Mouse (Mus musculus) stomach, embryonic 14.5 days (tissue): ENCODE data around the gene Ccl24. TPM values are rescaled to one million over a fixed set of nuclear protein-coding genes. Genes with fewer than 3 reads are reported as not detected.
"Not testable (repeated sequence)": the region's sequence is repeated elsewhere in the genome, so short reads cannot be mapped to it uniquely, and the experiment has no call there.

ENCODE experiments used
- ATAC-seq: fragments of 200-750 bp; cut with Nextera tagmentation; 2 replicates; pipeline ENCODE4 v1.8.0; 2017; ENCODE audit warnings: low read depth, moderate TSS enrichment; ENCODE audit not compliant: insufficient number of reproducible peaks, insufficient read depth, low FRiP score
- H3K27ac ChIP-seq: fragments of 300-500 bp; sonication (generic); 2 replicates; pipeline ENCODE4 v1.5.1; 2014; ENCODE audit warnings: mild to moderate bottlenecking, low read length, moderate library complexity, mixed read lengths
- H3K27me3 ChIP-seq: fragments of 300-500 bp; sonication (generic); 2 replicates; pipeline ENCODE4 v1.6.1; 2014; ENCODE audit warnings: low read length, control low read depth, mixed read lengths; ENCODE audit not compliant: control insufficient read depth, insufficient read depth
- H3K36me3 ChIP-seq: fragments of 300-500 bp; sonication (generic); 2 replicates; pipeline ENCODE4 v1.6.1; 2014; ENCODE audit warnings: mild to moderate bottlenecking, control low read depth, low read length, moderate library complexity, mixed read lengths; ENCODE audit not compliant: control insufficient read depth, insufficient read depth
- H3K4me1 ChIP-seq: fragments of 300-500 bp; sonication (generic); 2 replicates; pipeline ENCODE4 v1.6.1; 2014; ENCODE audit warnings: low read length, control low read depth, mixed read lengths; ENCODE audit not compliant: control insufficient read depth, insufficient read depth
- H3K4me2 ChIP-seq: fragments of 300-500 bp; sonication (generic); replicated peaks from 2 replicates; pipeline ENCODE4 v1.6.1; 2014; ENCODE audit warnings: low read depth, low read length, control low read depth
- H3K4me3 ChIP-seq: fragments of 300-500 bp; sonication (generic); 2 replicates; pipeline ENCODE4 v1.5.1; 2014; ENCODE audit warnings: low read depth, low read length, control low read depth
- H3K9ac ChIP-seq: fragments of 300-500 bp; sonication (generic); replicated peaks from 2 replicates; pipeline ENCODE4 v1.6.1; 2014; ENCODE audit warnings: low read depth, mild to moderate bottlenecking, control low read depth, low read length, moderate library complexity, mixed read lengths
- H3K9me3 ChIP-seq: fragments of 300-500 bp; sonication (generic); 2 replicates; pipeline ENCODE4 v1.6.1; 2016; ENCODE audit warnings: low read depth, low read length, control low read depth; ENCODE audit not compliant: control insufficient read depth
- WGBS: fragments of 180-500 bp; shearing (Covaris S2); extraction: QIAGEN DNeasy Blood & Tissue Kit; methylation state at CpG from one replicate; pipeline ENCODE4 v1.1.7; 2014; 5-methylcytosine and 5-hydroxymethylcytosine counted together
- polyA plus RNA-seq: library from polyadenylated mRNA; unstranded; fragments of >200 nt; fragmentation: Nextera tagmentation; extraction: Ambion mirVana; gene quantifications from 2 replicates; pipeline ENCODE4 v1.2.1, GENCODE M21; 2014

The Ccl24 gene
- polyA plus RNA-seq: 1.9 and 3.6 TPM in 2 replicates

DNA sequence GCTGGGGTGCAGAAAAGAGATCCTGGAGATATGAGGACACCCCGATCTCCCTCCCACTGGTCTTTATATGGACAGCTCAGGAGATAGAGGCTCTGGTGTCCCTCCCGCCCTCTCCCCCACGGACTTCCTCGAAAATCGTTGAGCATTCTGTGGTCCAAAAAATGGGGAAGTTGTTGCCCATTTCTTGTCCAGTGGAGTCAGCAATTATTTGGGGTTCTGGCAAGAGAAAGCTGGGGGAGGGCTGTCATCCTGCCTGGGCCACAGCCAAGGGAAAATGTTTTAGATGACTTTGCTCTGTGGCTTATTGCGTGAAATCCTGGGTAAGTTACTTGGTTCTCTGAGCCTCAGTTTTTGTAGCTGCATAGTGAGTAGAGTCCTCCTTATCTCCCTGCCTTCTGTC, at the start of gene Ccl24:
TSS of gene Ccl24 (minus strand) at position 44 of the 400 bp plus-strand sequence.
- no peaks in the 10 kb centered on the region for H3K27me3 ChIP-seq
- H3K9me3 ChIP-seq: no peaks in the 10 kb centered on the region
- 90% methylated on average over 6 of the region's 6 CpGs for WGBS

DNA sequence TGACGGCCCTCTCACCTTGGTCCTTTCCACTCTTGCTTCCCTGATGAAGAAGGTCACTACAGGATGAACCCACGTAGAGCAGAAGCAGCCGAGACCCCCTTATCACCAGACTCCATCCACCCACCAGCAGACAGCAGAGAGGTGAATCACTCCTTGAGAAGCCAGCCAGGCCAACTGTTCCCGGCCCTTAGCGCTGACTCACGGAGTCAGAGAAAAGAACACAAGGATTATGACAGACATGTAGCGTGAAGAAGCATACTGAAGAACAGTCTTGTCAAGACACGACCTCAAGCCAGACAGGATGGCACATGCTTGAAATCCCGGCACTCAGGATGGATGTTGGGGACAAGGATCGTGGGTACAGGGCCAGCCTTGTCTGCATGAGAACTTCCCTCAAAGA, 48.9 kb upstream of the Ccl24 start:
- Histone ChIP-seq H3K36me3 (no peaks in the 10 kb centered on the region), H3K27me3 (no peaks in the 10 kb centered on the region), H3K4me1 (no peaks in the 10 kb centered on the region), H3K4me2 (no peak overlapping the region), H3K27ac (no peak overlapping the region), H3K9me3 (no peaks in the 10 kb centered on the region), H3K4me3 (no peak overlapping the region), H3K9ac (no peak overlapping the region)
- 77% methylated on average over 10 of the region's 10 CpGs for WGBS
- no peak for ATAC-seq

More for the DNA sequence above, at the start of gene Ccl24:
- Histone ChIP-seq H3K27ac (no peak within 1 kb of the TSS), H3K9ac (no peak within 1 kb of the TSS), H3K4me3 (no peak within 1 kb of the TSS), H3K36me3 (no peaks in the 10 kb centered on the region), H3K4me2 (no peak within 1 kb of the TSS), H3K4me1 (no peaks in the 10 kb centered on the region)
- ATAC-seq: no peak

DNA sequence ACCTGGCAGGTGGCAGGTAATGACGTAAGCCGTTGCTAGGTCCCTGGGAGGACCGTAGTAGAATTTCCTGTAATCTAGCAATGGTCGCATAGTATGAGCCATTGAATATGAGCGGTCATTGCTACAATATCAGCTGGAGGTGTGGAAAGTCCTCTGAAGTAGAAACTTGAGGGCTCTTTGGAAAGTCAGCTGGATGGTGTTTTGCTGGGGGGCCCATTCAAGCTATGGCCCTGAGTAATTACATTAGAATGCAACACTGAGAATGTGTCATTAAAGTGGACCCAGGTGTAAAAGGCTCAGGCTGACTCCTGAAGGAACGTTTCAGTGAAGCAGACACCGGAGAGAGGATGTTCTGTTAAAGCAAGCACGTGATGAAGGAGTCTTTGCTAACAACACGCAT, 47.7 kb upstream of the Ccl24 start:
- H3K9me3 ChIP-seq: no peaks in the 10 kb centered on the region
- H3K36me3 ChIP-seq: no peaks in the 10 kb centered on the region
- H3K4me2 ChIP-seq: no peak overlapping the region
- 87% methylated on average over 9 of the region's 9 CpGs for WGBS
- no peak for ATAC-seq
- H3K4me1 ChIP-seq: no peaks in the 10 kb centered on the region
- H3K9ac ChIP-seq: no peak overlapping the region
- no peak overlapping the region for H3K4me3 ChIP-seq
- H3K27ac ChIP-seq: no peak overlapping the region
- no peaks in the 10 kb centered on the region for H3K27me3 ChIP-seq

DNA sequence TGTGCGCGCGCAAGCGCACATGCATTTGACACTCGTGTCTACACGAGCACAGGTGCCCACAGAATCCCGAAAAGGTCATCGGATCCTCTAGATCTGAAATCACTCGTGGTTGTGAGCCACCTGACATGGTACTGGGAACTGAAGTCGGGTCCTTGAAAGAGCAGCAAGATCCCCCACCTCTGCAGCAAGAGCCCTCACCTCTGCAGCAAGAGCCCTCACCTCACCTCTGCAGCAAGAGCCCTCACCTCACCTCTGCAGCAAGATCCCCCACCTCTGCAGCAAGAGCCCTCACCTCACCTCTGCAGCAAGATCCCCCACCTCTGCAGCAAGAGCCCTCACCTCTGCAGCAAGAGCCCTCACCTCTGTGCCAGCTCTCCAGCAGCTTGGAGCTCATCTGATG, 46.9 kb upstream of the Ccl24 start:
- H3K9me3 ChIP-seq, ATAC-seq, H3K9ac ChIP-seq, H3K36me3 ChIP-seq, H3K27ac ChIP-seq, H3K4me1 ChIP-seq, H3K4me3 ChIP-seq, H3K27me3 ChIP-seq, H3K4me2 ChIP-seq: not testable (repeated sequence)
- 85% methylated on average over 10 of the region's 10 CpGs for WGBS

DNA sequence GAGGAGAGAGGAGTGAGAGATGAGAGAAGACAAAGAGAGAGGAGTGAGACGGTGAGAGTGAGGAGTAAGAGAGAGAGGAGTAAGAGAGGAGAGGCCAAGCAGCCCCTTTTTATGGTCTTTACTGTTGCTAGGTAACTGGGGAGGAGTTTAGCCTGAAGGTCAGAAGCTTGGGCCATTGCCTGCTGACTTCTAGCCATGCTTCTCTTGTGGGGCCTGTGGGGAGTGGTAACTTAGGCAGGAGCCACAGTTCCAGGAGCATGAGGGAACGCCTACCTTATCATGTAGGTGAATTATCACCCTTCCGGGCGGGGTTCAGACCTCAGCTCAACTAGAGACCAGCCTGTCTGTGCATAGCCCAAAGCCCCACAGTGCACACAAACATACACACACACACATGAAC, 36.9 kb upstream of the Ccl24 start:
- Histone ChIP-seq H3K27me3 (no peaks in the 10 kb centered on the region), H3K4me1 (no peaks in the 10 kb centered on the region), H3K27ac (no peak overlapping the region), H3K4me3 (no peak overlapping the region), H3K9ac (no peak overlapping the region), H3K9me3 (no peaks in the 10 kb centered on the region), H3K4me2 (no peak overlapping the region), H3K36me3 (no peaks in the 10 kb centered on the region)
- WGBS: 71% methylated on average over 4 of the region's 4 CpGs
- no peak for ATAC-seq

DNA sequence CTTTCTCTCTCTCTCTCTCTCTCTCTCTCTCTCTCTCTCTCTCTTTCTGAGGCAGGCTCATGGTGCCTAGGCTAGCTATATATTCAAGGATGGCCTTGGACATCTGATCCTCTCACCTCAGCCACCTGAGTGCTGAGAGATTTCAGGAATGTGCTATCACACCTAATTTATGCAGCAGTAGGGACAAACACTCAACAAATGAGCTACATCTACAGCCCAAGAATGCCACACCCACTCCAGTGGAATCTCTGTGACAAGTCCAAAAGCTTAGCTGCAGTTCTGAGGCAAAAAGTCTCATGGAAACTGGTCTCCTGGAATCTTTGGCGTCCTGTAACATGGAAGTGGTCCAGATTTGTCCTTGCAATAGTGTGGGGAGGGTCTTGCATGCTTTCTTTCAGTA, 34.7 kb upstream of the Ccl24 start:
- 55% methylated on average over 1 of the region's 1 CpGs for WGBS
- Histone ChIP-seq H3K4me2 (no peak overlapping the region), H3K4me1 (no peaks in the 10 kb centered on the region), H3K36me3 (no peaks in the 10 kb centered on the region), H3K4me3 (no peak overlapping the region), H3K9ac (no peak overlapping the region), H3K27me3 (no peaks in the 10 kb centered on the region), H3K27ac (no peak overlapping the region), H3K9me3 (no peaks in the 10 kb centered on the region)
- ATAC-seq: no peak

DNA sequence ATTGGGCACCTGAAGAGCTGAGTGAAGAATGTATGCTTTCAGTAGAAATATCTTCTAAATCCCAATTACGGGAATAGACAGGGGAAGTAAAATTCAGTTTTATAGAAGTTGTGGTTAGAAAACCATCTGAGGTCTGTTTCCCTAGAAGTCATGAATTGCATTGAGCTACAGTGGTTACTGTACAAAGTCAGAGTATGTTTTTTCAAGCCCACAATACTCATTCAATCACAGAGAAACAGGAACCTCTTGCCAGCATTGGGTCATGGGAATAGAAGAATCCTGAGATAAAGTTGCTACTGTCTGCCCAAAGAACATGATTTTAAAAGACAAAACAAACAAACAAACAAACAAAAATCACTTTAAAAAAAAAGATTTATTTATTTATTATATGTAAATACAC, 33.9 kb upstream of the Ccl24 start:
- H3K4me2 ChIP-seq, H3K4me3 ChIP-seq, H3K27me3 ChIP-seq, H3K9me3 ChIP-seq, H3K9ac ChIP-seq, H3K27ac ChIP-seq, H3K4me1 ChIP-seq, ATAC-seq, H3K36me3 ChIP-seq: not testable (repeated sequence)
- WGBS: no CpG with 5 or more reads among the region's 1 CpGs

DNA sequence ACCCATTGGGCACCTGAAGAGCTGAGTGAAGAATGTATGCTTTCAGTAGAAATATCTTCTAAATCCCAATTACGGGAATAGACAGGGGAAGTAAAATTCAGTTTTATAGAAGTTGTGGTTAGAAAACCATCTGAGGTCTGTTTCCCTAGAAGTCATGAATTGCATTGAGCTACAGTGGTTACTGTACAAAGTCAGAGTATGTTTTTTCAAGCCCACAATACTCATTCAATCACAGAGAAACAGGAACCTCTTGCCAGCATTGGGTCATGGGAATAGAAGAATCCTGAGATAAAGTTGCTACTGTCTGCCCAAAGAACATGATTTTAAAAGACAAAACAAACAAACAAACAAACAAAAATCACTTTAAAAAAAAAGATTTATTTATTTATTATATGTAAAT, 31.8 kb upstream of the Ccl24 start:
- H3K9ac ChIP-seq, H3K27me3 ChIP-seq, H3K4me2 ChIP-seq, H3K36me3 ChIP-seq, ATAC-seq, H3K4me1 ChIP-seq, H3K27ac ChIP-seq, H3K9me3 ChIP-seq, H3K4me3 ChIP-seq: not testable (repeated sequence)
- no CpG with 5 or more reads among the region's 1 CpGs for WGBS

DNA sequence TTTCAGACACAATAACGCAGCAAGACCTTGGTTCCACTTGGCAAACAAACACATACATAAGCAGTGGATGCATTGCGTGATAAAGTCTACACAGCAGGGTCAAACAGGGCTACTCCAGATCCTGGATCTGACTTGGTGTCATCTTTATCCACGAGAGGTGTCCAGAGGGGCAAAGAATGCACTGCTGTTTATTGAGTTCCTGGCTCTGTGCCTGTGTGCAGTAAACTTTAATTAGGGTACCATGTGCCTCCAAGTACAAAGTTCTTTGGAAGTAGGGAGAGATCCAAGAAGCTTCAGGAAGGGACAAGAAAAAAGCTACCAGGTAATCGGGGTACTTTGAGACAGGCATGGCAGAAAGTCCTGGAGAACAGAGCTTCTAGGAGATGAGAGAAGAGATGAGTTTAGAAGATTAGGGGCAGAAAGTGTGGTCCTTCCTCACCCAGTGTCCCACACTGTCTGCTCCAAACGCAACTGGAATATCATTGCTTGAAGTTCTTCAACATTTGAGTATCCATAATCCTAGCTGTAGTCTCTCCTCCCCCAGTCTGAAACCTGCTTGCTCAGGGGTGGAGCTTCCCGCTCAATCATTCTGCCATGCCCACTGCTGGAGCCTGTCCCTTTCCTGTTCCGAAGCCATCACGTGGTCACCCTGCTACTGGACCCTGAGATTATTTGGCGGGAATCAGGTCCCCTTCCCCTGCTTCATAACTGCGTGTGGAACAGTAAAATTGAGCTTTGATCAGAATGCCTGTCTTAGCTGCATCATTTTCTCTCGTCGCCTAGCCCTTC, 17.3 kb upstream of the Ccl24 start:
- 79% methylated on average over 10 of the region's 12 CpGs for WGBS
- Histone ChIP-seq H3K4me2 (no peak overlapping the region), H3K4me3 (no peak overlapping the region), H3K4me1 (no peaks in the 10 kb centered on the region), H3K27ac (no peak overlapping the region), H3K9ac (no peak overlapping the region), H3K36me3 (no peaks in the 10 kb centered on the region), H3K9me3 (no peaks in the 10 kb centered on the region; the same call in 1 of the 2 replicates), H3K27me3 (no peaks in the 10 kb centered on the region)
- no peak for ATAC-seq
